Mouse (Mus musculus) liver, embryonic 14.5 days (tissue): ENCODE data around the gene Scube2.

ENCODE experiments used
- CTCF ChIP-seq: IDR thresholded peaks from 2 replicates; pipeline ENCODE4 v1.5.1; 2016; ENCODE audit warnings: antibody characterized with exemption, low read depth, control low read depth
- EP300 ChIP-seq: IDR thresholded peaks from 2 replicates; pipeline ENCODE4 v1.6.1; 2016; ENCODE audit warnings: antibody characterized with exemption, low read depth

- TF ChIP-seq CTCF, result no peak
- no peak for TF ChIP-seq EP300
Observed at GRCm38 (mm10) chr7:109860162-109860561, 5.3 kb downstream of the Scube2 start.
